Mouse (Mus musculus) liver, postnatal 0 days (tissue): Measurements from ENCODE around the gene Phf21a. TPM values are rescaled to one million over a fixed set of nuclear protein-coding genes. Genes with fewer than 3 reads are reported as not detected.

Experiments
- ATAC-seq: fragments of 200-750 bp; cut with Nextera tagmentation; 2 replicates; pipeline ENCODE4 v1.8.0; 2017; ENCODE audit warnings: mild to moderate bottlenecking, moderate library complexity
- DNase-seq: peaks from one replicate; pipeline ENCODE4 v3.0.0-alpha.2; 2016
- H3K27ac ChIP-seq: fragments of 300-500 bp; sonication (generic); 2 replicates; pipeline ENCODE4 v1.5.1; 2014; ENCODE audit warnings: antibody characterized with exemption, moderate library complexity, mild to moderate bottlenecking, low read depth
- H3K27me3 ChIP-seq: fragments of 300-500 bp; sonication (generic); 2 replicates; pipeline ENCODE4 v1.6.1; 2014; ENCODE audit warnings: low read length, control low read depth, mixed read lengths; ENCODE audit not compliant: insufficient read depth
- H3K36me3 ChIP-seq: fragments of 300-500 bp; sonication (generic); replicated peaks from 2 replicates; pipeline ENCODE4 v1.6.1; 2014; ENCODE audit warnings: mild to moderate bottlenecking, control low read depth, low read length, moderate library complexity, mixed read lengths; ENCODE audit not compliant: insufficient read depth
- H3K4me1 ChIP-seq: fragments of 300-500 bp; sonication (generic); 2 replicates; pipeline ENCODE4 v1.6.1; 2014; ENCODE audit warnings: antibody characterized with exemption, mild to moderate bottlenecking, control low read depth; ENCODE audit not compliant: insufficient read depth
- H3K4me2 ChIP-seq: fragments of 300-500 bp; sonication (generic); 2 replicates; pipeline ENCODE4 v1.6.1; 2014; ENCODE audit warnings: low read depth, mild to moderate bottlenecking, low read length, moderate library complexity, mixed read lengths
- H3K4me3 ChIP-seq: fragments of 300-500 bp; sonication (generic); 2 replicates; pipeline ENCODE4 v1.5.1; 2014; ENCODE audit warnings: low read depth, low read length
- H3K9ac ChIP-seq: fragments of 300-500 bp; sonication (generic); replicated peaks from 2 replicates; pipeline ENCODE4 v1.6.1; 2014; ENCODE audit warnings: mild to moderate bottlenecking, moderate library complexity
- H3K9me3 ChIP-seq: fragments of 300-500 bp; sonication (generic); 2 replicates; pipeline ENCODE4 v1.6.1; 2016; ENCODE audit warnings: mild to moderate bottlenecking, control low read depth, low read length, mixed read lengths
- CTCF ChIP-seq: sonication (generic); IDR thresholded peaks from 2 replicates; pipeline ENCODE4 v1.5.1; 2016; ENCODE audit warnings: antibody characterized with exemption, low read depth
- EP300 ChIP-seq: IDR thresholded peaks from 2 replicates; pipeline ENCODE4 v1.6.1; 2016; ENCODE audit warnings: antibody characterized with exemption, low read depth, mild to moderate bottlenecking
- WGBS: fragments of 180-500 bp; shearing (Covaris S2); extraction: QIAGEN DNeasy Blood & Tissue Kit; methylation state at CpG from one replicate; pipeline ENCODE4 v1.1.7; 2014; ENCODE audit not compliant: insufficient replicate concordance; 5-methylcytosine and 5-hydroxymethylcytosine counted together
- polyA plus RNA-seq: library from polyadenylated mRNA; unstranded; fragments of >200 nt; fragmentation: Nextera tagmentation; extraction: Ambion mirVana; gene quantifications from 2 replicates; pipeline ENCODE4 v1.2.1, GENCODE M21; 2015

Phf21a gene
- polyA plus RNA-seq, 1 experiment from 2014 or later: 2.7 TPM

- ATAC-seq: peak; percentile 58
- Histone ChIP-seq H3K4me1 (peaks cover 8% of the 10 kb centered on the region; the same call in 1 of the 2 replicates), H3K4me3 (no peak overlapping the region), H3K4me2 (no peak overlapping the region), H3K9ac (no peak overlapping the region), H3K36me3 (peaks cover 21% of the 10 kb centered on the region), H3K27me3 (no peaks in the 10 kb centered on the region), H3K9me3 (no peaks in the 10 kb centered on the region), H3K27ac (peak overlapping the region; percentile 22; the same call in 1 of the 2 replicates)
- DNase-seq: no peak
- WGBS: 66% methylated on average over 6 of the region's 6 CpGs
- no peak for TF ChIP-seq CTCF
- no peak for TF ChIP-seq EP300
Measured at GRCm38 (mm10) chr2:92349589-92350425, 256.9 kb downstream of the Phf21a start.

DNA sequence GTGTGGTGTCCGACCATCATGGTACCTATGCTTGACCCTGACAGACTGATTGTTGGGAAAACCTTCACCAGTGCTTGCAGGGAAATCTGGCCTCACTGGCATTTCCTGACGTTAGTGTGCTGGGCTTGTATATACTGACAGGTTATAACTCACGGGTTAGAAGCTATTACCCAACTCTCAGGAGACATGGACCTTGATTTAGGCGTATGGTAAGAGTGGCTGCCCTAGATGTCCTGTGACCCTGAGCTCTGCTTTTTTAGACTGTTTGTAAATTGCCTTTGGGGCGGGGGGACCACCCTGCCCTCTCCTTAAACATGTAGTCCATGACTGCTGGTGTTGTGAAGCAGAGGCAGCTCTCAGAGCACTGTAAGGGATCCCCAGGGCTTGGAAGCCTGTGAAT, 257.8 kb downstream of the Phf21a start:
- ATAC-seq (peak; percentile 84), DNase-seq (no peak)
- 53% methylated on average over 5 of the region's 5 CpGs for WGBS
- Histone ChIP-seq H3K36me3 (peaks cover 18% of the 10 kb centered on the region), H3K4me1 (peaks cover 8% of the 10 kb centered on the region; the same call in 1 of the 2 replicates), H3K9me3 (no peaks in the 10 kb centered on the region), H3K4me3 (no peak overlapping the region), H3K27me3 (no peaks in the 10 kb centered on the region), H3K4me2 (no peak overlapping the region), H3K27ac (peak overlapping the region; percentile 23), H3K9ac (no peak overlapping the region)
- TF ChIP-seq EP300: no peak
- TF ChIP-seq CTCF: no peak

GRCm38 (mm10) chr2:92353402-92353801, 260.5 kb downstream of the Phf21a start:
- ATAC-seq: no peak
- H3K36me3 ChIP-seq: peaks cover 38% of the 10 kb centered on the region
- TF ChIP-seq CTCF: no peak
- TF ChIP-seq EP300: no peak

GRCm38 (mm10) chr2:92354224-92354623, 261.3 kb downstream of the Phf21a start:
- Histone ChIP-seq H3K27ac (no peak overlapping the region), H3K4me1 (peaks cover 8% of the 10 kb centered on the region; the same call in 1 of the 2 replicates), H3K27me3 (no peaks in the 10 kb centered on the region), H3K9me3 (no peaks in the 10 kb centered on the region), H3K4me2 (no peak overlapping the region), H3K4me3 (no peak overlapping the region), H3K9ac (no peak overlapping the region), H3K36me3 (peaks cover 35% of the 10 kb centered on the region)
- WGBS: 56% methylated on average over 6 of the region's 6 CpGs
- no peak for ATAC-seq
- no peak for DNase-seq
- TF ChIP-seq CTCF (no peak), EP300 (no peak)

More at GRCm38 (mm10) chr2:92353402-92353801, 260.5 kb downstream of the Phf21a start:
- Histone ChIP-seq H3K9ac (no peak overlapping the region), H3K27ac (no peak overlapping the region), H3K9me3 (no peaks in the 10 kb centered on the region), H3K4me1 (peaks cover 8% of the 10 kb centered on the region; the same call in 1 of the 2 replicates), H3K4me3 (no peak overlapping the region), H3K27me3 (no peaks in the 10 kb centered on the region), H3K4me2 (no peak overlapping the region)
- 72% methylated on average over 5 of the region's 5 CpGs for WGBS
- no peak for DNase-seq

GRCm38 (mm10) chr2:92359301-92359700, 266.4 kb downstream of the Phf21a start:
- DNase-seq: no peak
- peaks cover 38% of the 10 kb centered on the region for H3K36me3 ChIP-seq
- WGBS: 84% methylated on average over 2 of the region's 2 CpGs
- no peaks in the 10 kb centered on the region for H3K27me3 ChIP-seq
- H3K27ac ChIP-seq: no peak overlapping the region
- no peaks in the 10 kb centered on the region for H3K9me3 ChIP-seq
- no peak overlapping the region for H3K9ac ChIP-seq
- H3K4me3 ChIP-seq: no peak overlapping the region
- no peak overlapping the region for H3K4me2 ChIP-seq
- ATAC-seq: no peak
- H3K4me1 ChIP-seq: no peaks in the 10 kb centered on the region
- TF ChIP-seq EP300: no peak
- TF ChIP-seq CTCF: no peak

DNA sequence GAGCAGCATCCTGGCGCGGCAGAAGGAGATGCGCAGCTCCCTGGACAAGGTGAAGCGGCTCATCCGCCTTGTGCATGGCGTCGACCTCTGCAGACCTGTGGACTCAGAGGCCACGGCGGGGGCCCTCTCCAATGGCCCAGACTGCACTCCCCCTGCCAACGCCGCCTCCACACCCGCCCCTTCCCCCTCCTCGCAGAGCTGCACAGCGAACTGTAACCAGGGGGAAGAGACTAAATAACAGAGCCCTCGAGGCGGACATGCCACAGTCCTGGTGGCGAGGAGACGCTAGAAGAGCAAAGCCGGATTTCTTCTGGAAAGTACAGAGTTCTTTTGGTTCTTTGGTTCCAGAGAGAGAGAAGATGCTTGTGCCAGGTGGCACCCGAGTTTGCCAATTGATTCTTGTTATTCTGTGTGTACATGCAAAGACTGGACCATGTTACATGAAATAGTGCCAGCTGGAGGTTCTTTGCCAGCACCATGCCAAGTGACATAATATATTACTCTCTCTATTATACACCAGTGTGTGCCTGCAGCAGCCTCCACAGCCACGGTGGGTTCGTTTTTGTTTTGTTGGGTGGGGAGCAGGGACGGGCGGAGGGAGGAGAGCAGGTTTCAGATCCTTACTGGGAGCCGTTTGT, 267.4 kb downstream of the Phf21a start:
- Histone ChIP-seq H3K27ac (no peak overlapping the region), H3K36me3 (peaks cover 38% of the 10 kb centered on the region), H3K9me3 (no peaks in the 10 kb centered on the region), H3K27me3 (no peaks in the 10 kb centered on the region), H3K4me3 (no peak overlapping the region), H3K9ac (no peak overlapping the region), H3K4me2 (no peak overlapping the region), H3K4me1 (no peaks in the 10 kb centered on the region)
- 78% methylated on average over 23 of the region's 25 CpGs for whole genome bisulfite sequencing
- no peak for ATAC-seq
- DNase-seq: no peak
- TF ChIP-seq EP300 (no peak), CTCF (no peak)
